Mouse (Mus musculus): Measurements from ENCODE around the gene Fkbp4.

The Fkbp4 gene

DNA sequence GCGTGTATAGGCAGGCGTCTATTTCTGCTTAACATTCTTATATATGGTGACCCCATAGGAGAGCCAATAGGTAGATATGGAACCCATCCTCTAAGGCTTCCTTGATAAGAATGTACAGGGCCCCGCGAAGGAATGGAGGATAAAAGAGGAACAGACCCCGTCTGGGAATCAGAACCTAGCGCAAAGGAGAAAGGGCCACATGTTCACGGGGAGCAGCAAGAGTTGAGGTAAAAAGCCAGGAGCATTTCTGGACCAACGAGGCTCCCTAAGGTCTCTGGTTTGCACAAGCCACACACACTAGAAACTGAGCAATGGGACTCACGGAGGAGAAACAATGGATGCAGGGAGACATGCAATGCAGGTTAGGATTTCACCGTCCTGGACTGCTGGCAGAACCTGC is 1.2 kb downstream of the Fkbp4 start:
- DNase-seq (ENCODE audit: low spot score in 2 of 2) = no peak

DNA sequence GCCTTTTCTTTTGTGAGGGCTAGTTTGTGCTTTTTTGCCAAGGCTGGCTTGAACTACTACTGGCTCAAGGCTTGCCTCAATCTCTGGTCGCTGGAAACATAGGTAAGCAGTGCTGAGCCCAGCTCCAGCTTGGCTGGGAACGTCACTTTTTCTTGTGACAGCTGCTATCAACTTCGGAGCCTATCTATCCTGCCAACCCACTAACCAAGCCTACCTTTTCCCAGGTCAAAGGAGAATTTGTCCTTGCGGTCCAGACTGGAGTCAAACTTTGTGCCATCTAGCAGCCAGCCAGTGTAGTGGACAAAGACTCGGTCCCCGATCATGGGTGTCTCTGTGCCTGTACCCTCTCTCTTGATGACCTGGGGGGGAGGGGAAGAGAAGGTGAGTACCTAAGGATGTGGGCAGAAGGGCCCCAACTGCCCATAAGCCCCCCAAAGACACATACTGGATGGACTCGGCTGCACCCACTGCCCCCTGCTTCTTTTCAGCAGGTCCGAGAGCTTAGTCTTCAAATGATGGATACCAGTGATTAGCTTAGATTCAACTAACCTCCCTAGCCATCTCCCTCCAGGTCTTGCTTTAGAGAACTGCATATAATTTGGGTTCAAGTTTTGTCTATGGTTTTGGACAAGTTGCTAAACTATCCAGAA is 2.0 kb downstream of the Fkbp4 start:
- DNase-seq (ENCODE audit: low spot score in 2 of 2) = no peak

DNA sequence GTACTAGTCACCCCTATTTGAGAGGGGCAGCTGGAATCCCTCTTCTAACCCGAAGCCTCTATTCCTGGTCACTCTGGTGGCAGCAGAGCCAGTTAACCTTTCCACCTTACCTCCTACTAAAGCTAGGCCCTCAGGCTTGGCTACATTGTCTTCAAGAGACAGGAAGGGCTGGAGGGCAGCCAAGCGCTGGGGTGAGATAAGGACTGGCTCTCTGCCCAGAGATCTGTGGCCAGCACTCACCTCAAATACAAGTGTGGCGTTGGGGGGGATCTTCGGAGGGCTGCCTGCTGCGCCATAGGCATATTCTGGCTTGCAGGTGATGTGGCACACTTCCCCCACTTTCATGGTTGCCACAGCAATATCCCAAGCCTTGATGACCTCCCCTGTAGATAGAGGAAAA is 3.0 kb downstream of the Fkbp4 start:
- DNase-seq (ENCODE audit: low spot score in 2 of 2) = peak in 1 of 2 experiments; percentile 56

DNA sequence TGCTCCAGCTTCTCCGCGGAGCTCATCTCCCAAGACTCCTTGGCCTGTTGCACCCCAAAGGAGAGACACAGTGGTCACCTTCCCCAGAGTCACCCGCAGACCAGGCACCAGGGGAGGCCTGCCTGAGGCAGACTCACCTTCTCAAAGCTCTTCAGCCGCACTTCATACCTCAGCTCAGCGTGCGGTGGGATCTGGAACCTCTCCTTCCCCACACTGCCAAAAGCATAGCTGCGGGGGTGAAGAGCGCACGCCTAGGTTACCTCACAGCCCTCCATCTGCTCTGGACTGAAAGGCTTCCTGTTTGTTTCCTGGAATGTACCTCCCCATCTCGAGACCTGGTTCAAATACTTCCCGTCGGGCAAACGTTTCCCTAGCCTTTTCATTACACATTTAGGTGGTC is 4.9 kb downstream of the Fkbp4 start:
- DNase-seq (ENCODE audit: low spot score in 2 of 2) = no peak

DNA sequence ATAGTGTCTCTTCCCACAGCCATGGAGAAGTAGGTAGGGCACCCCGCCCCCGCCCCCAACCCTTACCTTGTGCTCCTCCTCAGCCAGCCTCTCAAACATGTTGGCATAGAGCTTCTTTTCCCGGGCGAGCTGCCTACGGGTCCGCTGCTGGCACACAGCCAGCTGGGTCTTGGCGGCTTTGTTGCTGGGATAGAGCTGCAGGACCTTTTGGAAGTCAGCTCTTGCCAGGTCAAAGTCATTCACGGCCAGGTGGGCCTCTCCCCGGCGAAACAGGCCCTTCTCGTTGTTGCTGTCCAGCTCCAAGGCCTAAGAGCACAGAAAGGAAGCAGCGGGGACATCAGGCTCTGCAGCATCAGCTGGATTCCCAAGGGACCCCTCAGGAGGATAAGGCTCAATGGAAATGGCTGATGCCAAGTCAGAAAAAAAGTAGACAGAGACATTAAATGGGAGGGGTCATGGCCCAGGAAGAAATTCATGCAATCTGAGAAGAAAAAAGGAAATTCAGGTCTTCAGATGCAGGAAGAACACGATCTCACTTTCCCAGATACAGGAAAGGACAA is 6.0 kb downstream of the Fkbp4 start:
- no peak for DNase-seq (ENCODE audit: low spot score in 2 of 2)

DNA sequence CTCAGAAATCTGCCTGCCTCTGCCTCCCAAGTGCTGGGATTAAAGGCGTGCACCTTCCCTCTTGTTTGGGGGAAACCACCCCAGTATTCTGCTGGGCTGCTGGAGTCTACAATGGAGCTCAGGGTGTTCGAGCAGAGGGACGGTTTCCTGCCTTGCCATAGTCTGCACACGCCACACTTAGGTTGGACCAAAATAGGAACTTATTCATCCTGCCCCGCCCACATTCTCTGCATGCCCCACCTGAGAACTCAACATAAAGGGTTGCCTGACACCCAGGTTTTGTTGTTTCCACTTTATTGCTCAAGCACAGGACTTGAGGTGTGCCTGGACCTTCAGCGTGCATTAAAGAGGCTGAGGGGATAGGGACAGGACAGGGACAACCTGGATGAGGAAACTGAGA is 8.7 kb downstream of the Fkbp4 start:
- no peak for DNase-seq (ENCODE audit: low spot score in 2 of 2)

DNA sequence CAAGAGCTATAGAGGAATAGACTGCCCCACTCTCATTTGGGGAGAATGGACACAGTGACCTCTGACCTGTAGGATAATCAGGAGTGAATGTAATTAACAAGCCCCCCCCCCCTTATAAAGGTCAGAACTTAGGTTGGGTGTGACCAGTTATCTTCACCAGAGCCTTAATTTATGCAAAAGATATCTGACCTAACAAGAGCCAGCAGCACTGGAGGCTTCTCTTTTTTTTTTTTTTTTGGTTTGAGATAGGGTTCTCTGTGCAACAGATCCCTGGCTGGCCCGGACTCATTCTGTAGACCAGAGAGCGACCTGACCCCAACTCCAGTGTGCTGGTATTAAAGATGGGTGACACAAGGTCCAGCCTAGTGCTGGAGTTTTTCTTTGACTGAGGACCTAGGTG is 9.2 kb downstream of the Fkbp4 start:
- DNase-seq (ENCODE audit: low spot score in 2 of 2) = no peak

DNA sequence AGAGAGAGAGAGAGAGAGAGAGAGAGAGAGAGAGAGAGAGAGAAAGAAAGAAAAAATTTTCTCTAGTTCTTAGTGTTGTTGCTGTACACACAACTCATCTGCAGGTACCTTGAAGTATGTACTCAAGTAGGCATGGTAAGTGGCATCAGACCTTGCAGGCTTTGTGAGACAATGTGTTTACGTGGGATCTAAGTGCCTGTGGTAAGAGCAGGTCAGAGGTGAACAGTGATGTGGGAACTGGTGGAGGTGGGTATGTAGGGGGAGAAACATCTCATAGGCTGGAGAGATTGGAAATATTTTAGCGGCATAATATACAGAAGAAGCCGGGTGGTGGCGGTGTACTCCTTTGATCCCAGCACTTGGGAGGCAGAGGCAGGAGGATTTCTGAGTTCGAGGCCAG is 10.9 kb downstream of the Fkbp4 start:
- DNase-seq (ENCODE audit: low spot score in 2 of 2) = no peak

DNA sequence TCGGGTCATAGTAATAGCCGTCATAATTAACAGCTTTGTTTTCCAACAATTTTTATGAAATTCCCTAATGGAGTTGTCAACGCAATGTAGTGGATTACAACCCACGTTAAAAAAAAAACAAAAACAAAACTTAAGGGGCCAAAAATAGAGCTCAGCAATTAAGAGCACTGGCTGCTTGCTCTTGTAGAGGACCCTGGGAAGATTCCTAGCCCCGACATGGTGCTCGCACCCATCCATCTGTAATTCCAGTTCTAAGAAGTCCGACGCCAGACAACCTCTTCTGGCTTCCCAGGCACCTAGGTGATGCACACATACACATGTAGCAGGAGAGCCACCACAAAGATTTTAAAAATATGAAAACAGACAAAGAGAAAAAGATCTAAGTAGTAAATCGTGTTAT is 13.4 kb downstream of the Fkbp4 start:
- no peak for DNase-seq (ENCODE audit: low spot score in 2 of 2)

DNA sequence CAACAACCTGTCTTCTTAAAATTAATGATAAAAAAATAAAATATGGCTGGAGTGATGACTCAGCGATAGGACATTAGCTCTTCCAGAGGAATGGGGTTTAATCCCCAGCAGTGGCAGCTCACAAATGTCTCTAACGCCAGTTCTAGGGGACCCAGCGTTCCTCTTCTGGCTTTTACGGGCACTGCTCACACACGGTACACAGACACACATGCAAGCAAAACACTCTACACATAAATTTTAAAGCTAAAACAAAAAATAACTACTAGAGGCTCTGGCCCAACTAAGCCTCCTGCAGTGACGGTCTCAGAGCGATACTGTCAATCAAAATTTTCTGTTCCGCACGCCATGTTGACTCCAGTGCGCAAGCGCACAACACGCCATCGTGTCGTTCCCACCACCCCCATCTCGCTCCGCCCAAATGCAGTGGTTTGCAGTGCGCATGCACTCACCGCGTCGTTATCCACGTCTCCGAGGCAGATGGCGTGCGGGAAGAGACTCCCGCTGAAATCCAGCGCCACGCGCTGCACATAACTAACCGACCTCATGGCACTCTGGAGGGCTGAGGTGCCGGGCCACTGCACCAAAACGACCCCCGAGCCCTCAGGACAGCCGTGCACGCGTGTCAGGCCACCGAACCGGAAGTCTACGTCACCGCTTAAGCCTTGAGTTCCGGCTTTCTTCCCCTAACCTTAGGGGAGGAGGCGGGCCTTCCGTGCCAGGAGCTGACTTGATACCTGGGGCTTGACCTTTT is 14.0 kb downstream of the Fkbp4 start, which contains the start of gene Itfg2:
Gene Itfg2, minus strand, starts transcription at position 663 of the 751 bp plus-strand sequence.
- DNase-seq (ENCODE audit: low spot score in 2 of 2) = peak; percentile 93 to 94

DNA sequence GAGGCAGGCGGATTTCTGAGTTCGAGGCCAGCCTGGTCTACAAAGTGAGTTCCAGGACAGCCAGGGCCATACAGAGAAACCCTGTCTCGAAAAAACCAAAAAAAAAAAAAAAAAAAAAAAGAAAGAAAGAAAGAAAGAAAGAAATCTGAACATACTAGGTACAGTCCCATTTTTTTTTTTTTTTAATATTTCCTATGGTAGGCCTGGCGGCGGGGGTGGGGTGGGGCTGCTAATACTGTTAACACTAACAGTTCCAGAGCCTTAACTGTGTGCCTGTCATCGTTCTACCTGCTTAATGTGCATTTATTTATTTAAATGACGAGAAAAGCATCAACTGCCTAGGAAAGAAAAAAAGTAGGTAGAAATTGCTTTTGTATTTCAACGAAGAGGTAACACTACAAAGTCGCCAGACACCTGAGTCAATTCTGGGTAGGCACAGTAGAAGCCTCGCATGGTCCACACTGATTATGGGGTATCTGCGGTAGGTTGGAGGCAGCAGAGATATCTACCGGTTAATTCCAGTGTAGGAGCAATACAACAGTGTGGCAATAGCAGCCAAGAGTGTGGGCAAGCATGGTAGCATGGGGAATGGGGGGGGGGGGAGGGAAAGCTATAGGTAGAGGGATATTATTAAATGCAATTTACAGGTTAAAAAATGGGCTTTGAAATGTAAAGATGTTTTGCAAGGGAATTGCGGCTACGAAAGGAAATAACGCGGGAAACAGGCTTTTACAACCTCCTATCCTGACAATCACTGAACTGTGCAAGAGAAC is 14.8 kb downstream of the Fkbp4 start:
- DNase-seq (ENCODE audit: low spot score in 2 of 2) = no peak

DNA sequence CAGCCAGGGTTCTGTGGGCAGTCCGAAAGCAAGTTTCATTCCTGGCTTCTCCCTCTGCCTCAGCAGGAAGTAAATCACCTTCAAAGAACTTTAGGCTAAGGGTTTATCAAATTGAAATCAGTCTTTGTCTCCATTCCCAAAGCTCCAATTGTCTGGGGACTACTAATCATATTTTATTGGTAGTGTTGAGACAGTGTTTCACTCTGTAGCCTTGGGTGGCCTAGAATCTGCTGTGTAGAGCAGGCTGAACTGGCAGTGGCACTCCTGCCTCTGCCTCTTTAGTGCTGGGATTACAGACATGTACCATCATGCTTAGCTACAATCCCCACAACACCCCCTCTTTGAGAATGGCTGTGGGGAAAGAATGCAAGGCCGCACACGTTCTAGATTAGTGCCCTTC is 17.0 kb downstream of the Fkbp4 start:
- no peak for DNase-seq (ENCODE audit: low spot score in 2 of 2)

DNA sequence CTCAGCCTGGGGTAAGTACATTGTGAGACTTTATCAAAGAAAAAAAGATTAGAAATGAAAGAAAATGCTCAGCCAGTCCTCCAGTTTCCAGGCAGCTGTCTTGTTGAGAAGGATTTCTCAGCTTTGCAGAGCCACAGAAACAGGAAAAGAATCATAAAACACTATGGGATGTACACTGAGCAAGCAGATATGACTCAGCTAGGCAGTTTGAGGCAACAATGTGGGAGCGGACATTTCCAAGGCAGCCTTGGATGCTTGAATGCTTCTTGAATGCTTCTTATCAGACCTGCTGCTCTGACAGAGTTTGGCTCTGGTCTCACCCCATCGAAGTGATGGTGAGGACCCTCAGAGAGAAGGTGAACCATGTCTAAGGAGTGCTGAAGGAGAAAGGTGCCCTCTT is 17.4 kb downstream of the Fkbp4 start:
- no peak for DNase-seq (ENCODE audit: low spot score in 2 of 2)

DNA sequence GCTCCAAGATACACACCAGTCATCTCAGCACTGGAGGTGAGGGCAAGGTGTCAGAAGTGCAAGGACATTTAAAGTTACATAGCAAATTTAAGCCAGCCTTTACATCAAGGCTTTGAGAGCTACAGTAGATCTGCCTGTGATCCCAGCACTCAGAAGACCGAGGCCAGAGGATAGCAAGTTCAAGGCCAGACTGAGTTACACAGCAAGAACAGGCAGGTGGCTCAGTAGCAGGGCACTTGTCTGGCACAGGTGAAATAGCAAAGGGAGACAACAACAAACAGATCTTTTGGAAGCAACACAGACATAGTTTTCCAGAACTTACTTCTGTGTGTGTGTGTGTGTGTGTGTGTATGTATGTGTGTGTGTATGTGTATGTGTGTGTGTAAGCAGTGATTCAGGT is 20.4 kb downstream of the Fkbp4 start:
- DNase-seq (ENCODE audit: low spot score in 2 of 2) = no peak

DNA sequence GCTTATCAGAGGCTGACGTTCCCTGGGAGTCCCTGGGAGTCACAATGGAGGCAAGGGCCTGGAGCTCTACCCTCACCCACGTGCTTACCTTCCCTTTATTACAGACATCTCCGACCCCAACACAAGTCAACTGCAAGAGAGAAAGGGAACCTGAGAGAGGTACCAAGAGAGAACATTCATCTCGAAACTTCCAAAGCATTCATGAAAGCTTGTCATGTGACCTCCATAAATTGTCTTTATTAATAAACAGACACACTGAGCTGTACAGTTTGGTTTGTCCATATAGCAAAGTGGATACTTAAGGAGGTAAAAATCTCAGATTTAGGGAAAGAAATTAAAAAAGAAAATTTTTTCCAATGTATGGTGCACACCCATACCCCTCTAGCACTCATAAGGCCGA is 22.3 kb downstream of the Fkbp4 start:
- no peak for DNase-seq (ENCODE audit: low spot score in 2 of 2)

DNA sequence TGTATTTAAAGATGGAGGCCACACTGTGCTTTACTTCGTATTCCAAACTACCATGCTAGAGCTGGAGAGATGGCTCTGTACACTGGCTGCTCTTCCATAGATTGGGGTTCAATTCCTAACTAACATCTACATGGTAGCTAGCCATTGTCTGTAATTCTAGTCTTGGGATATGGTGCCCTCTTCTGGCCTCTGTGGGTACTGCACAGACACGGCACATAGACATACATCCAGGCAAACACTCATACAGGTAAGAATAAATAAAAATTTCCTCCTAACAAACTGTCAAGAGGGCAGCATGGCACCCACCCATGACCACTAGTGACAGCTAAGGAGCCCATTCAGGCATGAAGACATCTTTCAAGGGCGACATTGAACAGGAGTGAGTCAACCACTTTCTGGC is 27.4 kb downstream of the Fkbp4 start:
- DNase-seq (ENCODE audit: low spot score in 2 of 2) = peak; percentile 60 to 80

DNA sequence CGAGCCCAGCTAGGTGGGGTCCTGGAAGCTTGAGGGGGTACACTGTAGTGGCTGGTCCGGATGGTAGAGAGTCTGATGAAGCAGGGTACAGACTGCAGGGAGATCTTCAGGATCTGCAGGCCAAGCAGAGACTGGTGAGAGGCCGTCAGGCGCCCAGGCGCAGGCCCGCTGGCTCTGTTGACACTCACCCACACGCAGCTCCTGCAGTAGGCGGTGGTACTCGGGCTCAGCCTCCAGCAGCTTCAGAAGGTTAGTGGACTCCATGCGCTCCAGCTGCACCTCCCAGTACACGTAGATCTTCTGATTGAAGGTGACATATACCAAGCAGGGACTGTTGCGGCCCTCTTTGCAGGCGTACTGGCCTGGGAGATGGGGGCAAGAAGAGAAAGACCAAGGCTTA is 28.2 kb downstream of the Fkbp4 start:
- DNase-seq (ENCODE audit: low spot score in 2 of 2) = no peak

DNA sequence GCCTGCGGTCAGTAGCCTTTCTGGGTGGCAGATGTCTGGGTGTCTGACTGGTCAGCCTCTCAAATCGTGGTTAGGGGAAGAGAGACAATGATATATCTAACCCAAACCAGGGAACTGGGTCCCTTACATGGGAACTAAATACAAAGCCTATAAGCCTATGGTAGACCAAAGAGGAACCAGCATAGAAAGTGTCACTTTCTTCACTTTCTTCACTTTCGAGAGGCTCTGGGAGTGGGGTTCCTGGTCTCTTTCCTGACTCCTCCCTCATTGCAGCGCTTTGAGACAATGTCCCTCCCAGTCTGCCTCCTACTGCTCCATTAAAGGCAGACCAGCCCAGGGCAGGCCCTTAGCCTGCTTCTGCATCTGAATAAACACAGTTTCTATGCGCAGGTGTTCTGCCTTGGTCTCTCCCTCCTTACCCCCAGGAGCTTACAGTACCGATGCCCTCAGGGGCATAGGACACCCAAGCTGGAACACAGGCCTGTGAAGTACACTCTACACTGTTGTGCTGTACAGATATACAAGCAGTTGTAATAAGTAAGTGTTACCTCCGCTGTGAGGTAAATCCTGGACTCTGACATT is 29.8 kb downstream of the Fkbp4 start:
- no peak for DNase-seq (ENCODE audit: low spot score in 2 of 2)

DNA sequence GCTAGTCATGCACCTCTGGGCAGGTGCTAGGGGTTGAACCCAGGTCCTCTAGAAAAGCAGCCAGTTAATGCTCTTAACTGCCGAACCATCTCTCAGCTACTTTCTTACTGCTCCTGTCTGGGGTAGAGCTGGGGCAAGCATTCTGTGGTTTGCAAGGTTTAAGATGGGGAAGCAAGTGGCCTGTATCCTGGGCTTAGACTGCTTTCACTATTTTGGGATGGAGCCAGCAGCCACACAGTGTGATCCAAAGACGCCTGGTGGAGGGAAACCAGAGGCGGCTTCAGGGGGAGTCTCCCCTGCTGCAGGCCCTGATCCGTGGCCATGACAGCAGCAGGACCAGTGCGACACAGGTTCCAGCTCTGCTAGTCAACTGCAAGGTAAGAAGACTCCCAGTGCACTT is 33.8 kb downstream of the Fkbp4 start:
- no peak for DNase-seq (ENCODE audit: low spot score in 2 of 2)

DNA sequence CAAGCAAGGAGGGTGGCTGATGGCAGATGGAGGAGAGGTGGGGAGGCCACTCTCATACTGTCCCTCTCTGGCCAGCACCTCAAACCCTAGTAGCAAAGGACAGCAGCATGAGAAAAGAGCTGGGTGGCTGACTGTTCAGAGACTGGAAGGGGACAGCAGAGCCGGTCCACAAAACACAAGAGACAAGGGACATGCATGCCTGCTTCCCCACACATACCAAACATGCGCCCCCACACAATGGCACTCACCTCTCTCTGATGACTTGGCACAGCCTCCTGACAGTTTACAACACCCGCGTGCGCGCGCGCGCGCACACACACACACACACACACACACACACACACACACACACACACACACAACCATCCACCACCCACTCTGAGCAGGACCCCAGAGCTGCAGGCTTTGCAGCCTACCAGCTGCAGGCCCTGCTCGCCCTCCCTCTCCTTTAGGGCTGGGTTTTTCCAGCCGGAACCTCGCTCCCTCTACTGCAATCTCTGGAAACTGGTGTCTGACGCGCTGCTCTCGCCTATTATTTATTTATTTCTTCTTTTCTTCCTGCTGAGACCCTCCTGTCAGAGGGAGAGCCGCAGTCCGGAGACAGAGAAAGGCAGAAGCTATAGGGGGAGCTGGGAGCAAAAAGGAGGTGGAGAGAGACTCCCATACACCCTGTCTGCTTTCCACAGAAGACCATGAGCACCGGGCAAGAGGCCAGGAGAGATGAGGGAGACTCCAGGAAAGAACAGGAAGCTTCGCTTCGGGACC is 38.9 kb downstream of the Fkbp4 start:
- DNase-seq (ENCODE audit: low spot score in 2 of 2) = peak in 1 of 2 experiments; percentile 40

DNA sequence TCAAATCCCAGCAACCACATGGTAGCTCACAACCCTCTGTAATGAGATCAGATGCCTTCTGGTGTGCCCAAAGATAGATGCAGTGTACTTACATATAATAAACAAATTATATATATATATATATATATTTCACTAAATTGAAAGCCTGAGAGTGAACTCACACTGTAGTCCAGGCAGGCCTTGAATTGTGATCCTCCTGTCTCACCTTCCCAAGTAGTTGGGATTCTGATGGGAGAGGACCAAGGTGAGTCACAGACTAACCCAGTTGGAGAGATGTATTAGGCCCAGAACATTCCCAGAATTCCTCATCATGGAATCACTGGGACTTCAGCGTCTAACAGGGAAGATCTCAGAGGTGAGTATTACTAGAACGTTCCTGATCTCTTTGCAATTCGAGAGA is 39.5 kb downstream of the Fkbp4 start, which contains the start of gene Nrip2:
Gene Nrip2, plus strand, starts transcription at position 301 of the 400 bp plus-strand sequence.
- no peak for DNase-seq (ENCODE audit: low spot score in 2 of 2)
